Mouse (Mus musculus): ENCODE measurements around the gene Unc45a.

Unc45a gene

DNA sequence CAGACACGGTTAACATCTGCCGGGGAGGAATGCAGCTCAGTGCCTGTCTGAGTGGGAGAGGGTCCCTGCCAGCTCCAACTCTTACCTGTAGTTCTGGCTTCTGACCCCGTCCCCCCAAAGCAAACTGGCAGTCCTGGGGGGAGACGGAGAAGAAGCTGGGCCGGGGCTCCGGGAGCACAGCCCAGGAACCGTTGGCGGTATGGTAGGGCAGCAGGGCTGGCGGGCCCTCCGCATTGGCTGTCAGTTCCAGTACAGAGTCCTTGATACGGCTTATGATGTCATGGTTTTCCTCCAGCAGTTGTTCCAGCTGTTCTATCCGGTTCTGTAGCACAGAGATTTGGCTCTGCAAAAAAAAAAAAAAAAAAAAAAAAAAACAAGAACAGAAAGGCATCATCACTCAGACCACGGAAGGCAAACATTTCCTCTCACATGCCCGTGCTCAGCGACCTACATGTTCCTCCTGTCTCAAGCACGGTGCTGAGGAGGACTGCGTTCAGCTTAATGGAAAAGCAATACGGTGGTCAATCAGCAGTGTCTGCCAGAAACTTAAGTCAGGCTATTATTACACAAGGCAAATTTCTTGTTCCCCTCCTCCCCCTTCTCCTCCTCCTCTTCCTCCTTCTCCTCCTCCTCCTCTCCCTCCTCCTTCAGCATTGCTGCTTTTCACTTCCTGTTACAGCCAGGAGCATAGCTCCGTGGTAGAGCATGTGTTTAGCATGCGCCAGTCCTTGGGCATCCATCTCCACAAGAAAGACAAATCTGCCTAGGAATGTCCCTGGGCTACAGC, 28.0 kb upstream of the Unc45a start:
- DNase-seq (ENCODE audit: low read depth in 1 of 2, low spot score in 2 of 2): no peak

DNA sequence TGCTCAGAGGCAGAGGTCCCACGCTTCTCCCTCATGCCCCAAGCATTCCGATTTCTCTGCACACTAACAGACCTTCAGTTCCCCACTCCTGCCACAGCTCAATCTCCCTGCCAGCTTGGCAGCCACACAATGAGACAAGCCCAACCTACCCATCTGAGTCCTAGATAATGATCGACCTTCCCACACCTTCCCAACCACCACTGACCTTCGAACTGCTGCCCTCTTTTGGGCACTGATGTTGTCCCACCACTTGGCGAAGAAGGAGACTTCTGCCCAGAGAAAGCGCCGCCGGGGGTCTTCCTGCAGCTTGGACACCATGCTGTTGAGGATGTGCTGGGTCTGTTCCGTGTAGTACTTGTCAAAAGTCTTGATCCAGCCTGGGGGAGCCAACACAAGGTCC, 27.2 kb upstream of the Unc45a start:
- DNase-seq (ENCODE audit: low read depth in 1 of 2, low spot score in 2 of 2): no peak

DNA sequence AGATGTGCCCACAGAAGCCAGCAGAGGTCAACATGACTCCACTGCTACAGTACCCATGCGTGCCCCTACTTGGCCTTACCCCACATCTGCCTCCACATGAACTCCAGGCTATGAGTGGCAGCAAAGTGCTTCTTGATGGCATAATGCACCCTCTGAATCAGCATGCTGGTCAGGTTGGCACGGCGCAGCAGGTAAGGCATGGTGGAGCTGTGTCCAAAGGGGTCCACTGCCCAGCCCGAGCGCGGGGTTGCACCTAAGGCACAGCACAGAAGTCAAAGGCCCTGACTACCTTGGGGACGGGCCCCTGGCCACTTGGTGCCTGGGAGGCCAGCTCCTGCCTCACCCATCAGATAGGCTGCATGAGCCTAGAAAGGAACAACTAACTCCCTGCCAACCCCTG, 26.4 kb upstream of the Unc45a start:
- no peak for DNase-seq (ENCODE audit: low read depth in 1 of 2, low spot score in 2 of 2)

DNA sequence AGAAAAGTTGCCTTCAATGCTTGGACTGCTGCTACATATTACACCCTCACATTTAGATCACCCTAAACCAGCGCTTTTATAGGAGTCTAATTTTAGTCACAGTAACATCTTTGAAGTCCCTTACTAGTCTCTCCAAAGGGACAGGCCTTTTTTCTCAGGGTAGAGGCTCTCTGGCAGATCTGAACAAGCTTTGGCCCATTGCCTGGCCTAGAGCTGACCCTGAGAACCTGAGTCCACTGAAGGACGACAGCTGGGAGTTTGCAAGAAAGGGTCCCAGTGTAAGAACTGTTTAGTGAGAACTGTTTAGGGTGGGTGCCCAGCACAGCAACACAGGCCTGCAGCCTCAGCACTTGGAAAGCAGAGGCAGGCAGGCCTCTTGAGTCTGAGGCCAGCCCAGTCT, 25.0 kb upstream of the Unc45a start:
- no peak for DNase-seq (ENCODE audit: low read depth in 1 of 2, low spot score in 2 of 2)

DNA sequence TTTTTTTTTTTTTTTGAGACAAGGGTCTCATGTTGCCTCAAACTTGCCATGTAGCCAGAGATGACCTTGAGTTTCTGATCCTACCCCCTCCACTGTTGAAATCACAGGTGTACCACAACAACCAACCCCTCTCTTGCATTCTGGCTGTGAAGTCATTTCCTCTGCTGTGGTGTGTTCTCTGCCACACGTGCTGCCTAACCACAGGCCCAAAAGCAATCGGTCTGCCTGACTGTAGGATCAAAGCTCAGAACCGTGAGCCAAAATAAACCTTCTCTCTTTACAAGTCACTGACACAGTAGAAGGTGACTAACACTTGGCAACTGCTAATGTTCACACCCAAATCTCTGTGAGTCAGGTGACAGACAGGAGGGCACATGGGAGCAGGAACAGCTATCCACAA, 19.6 kb upstream of the Unc45a start:
- no peak for DNase-seq (ENCODE audit: low read depth in 1 of 2, low spot score in 2 of 2)

DNA sequence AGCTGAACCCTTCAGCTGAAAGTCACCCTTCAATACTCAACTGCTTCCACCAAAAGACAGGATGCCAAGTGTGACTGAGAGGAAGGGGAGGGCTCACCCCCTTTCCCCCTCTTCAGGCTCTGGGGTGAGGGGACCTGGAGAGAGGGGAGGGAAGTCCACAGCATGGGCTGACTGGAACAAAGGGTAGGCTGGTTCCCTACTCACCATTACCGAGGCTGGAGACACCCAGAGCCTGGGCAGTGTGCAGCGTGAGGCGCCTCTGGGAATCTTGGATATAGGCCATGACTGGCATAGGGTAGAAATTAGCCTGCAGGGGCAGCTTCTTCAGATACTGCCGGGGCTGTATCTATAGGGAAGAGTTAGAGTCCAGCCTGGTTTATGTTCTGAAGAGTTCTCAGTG, 17.2 kb upstream of the Unc45a start:
- DNase-seq (ENCODE audit: low read depth in 1 of 2, low spot score in 2 of 2): no peak

DNA sequence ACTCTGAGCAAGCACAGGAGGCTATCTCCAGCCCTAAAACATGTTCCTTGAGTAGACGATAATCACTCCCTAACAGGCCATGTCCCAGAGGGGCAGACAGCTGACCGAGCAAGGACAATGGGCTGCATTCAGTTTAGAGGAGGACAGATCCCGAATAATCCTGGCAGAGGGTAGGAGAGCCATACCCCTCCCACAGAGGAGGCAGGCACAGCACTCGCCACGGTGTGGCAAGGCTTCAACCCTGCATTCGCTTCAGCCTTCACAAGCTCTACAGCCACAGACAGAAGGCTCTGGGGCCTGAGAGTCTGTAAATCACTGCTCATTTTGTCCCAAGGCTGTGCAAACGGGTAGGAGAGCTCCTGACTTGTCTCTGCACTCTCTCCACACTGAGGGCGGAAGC, 16.4 kb upstream of the Unc45a start:
- no peak for DNase-seq (ENCODE audit: low read depth in 1 of 2, low spot score in 2 of 2)

DNA sequence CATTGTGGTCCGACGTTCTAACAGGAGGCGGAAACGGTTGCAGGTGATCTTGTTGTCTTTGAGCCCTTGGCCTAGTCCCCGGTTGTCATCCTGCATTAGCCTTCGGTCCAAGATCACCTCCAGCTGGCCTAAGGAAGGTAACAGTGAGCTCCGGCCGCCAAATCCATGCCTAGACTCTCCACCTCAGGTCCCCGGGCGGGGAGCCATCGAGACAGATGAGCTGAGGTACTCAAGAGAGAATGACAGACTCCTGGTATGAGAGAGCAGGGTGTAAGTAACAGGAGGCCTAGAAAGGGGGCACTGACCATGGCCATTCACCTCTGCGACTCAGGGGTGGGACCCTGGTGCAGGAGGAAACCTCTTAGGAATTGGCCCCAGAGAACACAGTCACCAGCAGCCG, 15.5 kb upstream of the Unc45a start:
- DNase-seq (ENCODE audit: low read depth in 1 of 2, low spot score in 2 of 2): no peak

DNA sequence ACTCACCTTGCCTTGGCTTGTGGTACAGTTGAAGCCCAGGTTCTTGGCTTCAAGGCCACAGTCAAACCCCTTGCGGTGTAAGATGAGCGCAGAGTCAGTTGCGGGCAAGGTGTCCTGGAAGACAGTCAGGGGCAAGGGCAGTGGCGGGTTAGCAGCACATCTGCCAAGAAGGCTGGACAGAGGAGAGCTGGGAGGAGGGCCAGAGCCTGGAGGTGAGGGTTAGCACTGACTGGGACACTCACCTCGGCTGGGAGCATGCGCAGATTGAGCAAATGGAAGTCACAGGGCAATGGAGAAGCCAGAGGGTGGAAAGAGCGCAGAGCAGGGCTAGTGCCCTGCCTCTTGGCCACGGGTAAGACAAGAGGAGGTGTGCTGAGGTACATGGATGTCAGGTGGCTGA, 12.1 kb upstream of the Unc45a start:
- DNase-seq (ENCODE audit: low read depth in 1 of 2, low spot score in 2 of 2): no peak

DNA sequence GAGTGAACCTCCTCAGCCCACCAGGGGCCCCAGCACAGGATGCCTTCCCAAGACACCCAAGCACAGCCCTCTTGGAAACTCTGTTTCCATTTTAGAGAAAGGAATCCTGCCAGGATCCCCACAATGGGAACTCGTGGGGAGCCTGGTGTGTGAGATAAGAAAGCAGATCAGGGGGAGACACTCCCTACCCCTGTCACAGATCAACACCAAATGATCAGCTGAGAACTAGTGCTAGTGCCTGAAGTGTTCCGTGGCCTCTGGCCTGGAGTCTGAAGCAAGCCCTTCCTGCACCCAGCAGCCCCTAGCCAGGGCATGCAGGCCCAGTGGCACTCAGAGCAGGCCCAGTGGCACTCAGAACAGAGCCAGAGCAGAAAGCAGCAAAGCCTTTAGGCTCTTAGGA, 10.0 kb upstream of the Unc45a start:
- no peak for DNase-seq (ENCODE audit: low read depth in 1 of 2, low spot score in 2 of 2)

DNA sequence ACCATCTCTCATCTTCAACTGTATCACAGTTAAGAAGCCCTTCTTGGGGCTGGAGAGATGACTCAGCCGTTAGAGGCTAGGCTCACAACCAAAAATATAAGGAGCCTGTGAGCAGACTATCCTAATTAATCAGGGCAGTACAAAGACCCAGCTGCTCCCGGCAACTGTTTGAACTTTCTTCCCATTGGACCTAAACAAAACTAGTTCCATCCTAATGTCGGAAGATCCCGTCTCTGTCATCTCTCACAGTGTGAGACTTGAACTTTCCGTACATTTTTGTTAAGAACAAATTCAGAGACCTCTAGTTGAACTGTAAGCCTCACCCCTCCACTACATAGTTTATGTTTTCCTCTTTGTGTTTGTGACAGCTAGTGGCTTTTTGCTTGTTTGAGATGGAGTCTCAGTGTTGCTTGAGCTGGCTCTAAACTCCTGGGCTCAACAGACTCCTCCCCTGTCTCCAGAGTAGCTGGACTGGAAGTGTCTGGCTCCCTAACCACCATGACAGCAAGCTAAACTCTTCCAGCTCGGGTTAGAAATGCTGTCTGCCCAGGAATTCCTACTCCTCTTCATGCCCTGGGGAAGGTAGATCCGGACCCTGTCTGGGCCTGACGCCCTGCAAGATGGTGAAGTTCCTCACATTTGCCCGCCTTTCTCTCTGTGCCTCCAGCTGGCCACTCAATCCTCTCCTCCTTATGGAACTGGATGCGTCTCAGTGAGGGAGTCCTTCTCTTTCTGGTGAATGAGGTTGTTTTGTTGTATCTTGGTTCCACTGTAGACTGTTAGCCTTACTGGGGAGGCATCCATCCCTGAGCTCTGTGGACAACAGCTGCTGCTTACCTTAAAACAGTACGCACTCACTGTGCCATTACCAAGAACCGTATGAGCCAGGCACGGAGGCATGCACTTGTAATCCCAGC, 7.1 kb upstream of the Unc45a start:
- no peak for DNase-seq (ENCODE audit: low read depth in 1 of 2, low spot score in 2 of 2)

DNA sequence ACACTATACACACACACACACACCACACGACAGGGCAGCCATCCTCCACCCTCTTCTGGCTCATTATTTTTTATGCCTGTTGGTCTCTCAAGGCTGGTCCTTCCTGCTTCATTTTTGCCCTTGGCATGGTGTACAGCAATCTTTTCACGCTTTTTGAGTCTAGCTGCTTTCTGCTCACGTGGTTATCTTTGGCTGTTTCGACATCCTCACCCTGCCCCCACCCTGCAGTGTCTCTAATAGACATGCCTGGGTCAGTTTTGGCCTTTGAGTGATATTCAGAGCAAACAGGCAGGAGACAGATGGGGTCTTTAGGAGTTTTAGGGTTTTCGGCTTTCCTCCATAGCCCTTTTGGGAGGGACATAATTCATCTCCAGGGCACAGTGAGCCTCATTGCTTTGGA, 6.0 kb upstream of the Unc45a start:
- no peak for DNase-seq (ENCODE audit: low read depth in 1 of 2, low spot score in 2 of 2)

DNA sequence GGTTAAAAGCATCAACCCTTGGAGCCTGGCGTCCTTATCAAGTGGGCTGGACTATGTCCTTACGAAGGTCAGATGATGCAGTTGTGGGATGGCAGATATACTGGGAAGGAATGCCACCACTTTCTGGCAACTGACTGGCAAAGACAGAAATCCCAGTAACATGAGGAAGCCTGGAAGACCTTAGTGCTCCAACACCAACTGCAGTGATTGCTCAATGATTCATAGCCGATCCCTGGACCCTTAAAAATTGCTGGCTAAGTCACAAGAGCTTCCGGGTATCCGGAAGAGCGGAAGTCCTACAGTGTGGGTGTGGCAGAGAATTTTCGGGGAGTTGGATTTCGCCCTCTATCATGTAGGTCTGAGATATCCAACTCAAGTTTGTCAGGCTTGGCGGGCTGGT, 5.4 kb upstream of the Unc45a start:
- no peak for DNase-seq (ENCODE audit: low read depth in 1 of 2, low spot score in 2 of 2)

DNA sequence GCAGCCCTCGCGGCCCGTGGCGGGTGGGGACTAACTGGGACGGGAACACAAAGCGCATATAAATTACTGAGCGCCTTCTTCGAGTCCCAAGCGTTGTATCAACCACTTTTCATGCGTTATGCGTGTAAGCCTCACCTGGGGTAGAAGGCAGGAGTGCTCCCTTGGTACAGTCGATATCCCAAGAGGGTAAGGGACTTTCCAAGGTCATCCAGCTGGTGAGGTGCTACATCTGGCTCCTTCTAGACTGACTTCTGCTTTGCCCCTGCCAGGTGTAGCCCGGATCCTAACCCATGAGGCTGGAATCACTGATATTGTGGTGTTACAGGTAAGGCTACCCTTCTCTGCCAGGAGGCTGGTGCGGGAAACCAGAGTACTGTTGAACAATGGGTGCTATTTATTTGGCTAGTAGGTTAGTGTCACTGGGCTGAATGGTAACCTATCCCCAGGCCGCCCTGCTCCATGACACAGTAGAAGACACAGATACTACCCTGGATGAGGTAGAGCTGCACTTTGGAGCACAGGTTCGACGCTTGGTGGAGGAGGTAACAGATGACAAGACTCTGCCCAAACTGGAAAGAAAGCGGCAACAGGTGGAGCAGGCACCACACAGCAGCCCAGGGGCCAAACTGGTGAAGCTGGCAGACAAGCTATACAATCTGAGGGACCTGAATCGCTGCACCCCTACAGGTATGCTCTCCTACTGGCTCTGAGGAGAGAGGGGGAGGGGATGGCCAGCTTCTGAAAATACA, 2.6 kb upstream of the Unc45a start:
- no peak for DNase-seq (ENCODE audit: low read depth in 1 of 2, low spot score in 2 of 2)

DNA sequence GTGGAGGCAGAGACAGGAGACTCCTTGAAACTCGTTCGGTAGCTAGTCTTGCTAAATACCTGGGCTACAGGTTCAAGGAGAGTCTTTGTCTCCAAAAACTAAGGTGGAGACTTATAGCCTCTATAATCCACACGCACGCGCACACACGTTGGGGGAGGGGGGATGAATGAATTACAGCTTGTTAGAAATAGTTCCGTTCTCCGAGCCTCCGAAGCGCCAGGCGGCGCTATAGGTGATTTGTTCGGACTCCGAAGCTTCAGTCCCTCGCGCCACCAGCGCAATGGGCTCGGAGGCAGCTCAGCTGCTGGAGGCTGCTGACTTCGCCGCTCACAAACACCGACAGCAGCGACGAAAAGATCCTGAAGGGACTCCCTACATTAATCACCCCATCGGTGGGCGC, 2.1 kb upstream of the Unc45a start, which contains the start of gene Hddc3:
Gene Hddc3, plus strand, starts transcription at position 247 of the 400 bp plus-strand sequence.
- DNase-seq (ENCODE audit: low read depth in 1 of 2, low spot score in 2 of 2): peak; percentile 75 to 90

DNA sequence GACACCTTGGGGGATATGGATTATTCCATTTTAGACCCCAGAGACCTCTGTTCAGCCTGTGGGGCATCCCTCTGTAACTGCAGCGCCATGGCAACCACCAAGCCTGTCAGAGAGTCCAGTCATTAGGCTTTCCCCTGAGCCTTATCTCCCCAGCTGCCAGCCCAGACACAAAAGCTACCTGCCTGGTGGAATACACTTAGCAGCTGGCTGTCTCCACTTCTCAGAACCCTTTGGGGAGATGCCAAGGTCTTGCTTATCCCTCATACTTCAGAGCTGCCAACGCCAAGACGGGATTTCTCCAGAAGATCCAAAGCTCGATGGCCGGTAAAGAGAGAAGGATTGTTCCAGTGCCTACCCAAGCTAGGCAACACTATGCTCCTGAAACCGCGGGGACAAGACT, 988 bp upstream of the Unc45a start:
- DNase-seq (ENCODE audit: low read depth in 1 of 2, low spot score in 2 of 2): no peak

DNA sequence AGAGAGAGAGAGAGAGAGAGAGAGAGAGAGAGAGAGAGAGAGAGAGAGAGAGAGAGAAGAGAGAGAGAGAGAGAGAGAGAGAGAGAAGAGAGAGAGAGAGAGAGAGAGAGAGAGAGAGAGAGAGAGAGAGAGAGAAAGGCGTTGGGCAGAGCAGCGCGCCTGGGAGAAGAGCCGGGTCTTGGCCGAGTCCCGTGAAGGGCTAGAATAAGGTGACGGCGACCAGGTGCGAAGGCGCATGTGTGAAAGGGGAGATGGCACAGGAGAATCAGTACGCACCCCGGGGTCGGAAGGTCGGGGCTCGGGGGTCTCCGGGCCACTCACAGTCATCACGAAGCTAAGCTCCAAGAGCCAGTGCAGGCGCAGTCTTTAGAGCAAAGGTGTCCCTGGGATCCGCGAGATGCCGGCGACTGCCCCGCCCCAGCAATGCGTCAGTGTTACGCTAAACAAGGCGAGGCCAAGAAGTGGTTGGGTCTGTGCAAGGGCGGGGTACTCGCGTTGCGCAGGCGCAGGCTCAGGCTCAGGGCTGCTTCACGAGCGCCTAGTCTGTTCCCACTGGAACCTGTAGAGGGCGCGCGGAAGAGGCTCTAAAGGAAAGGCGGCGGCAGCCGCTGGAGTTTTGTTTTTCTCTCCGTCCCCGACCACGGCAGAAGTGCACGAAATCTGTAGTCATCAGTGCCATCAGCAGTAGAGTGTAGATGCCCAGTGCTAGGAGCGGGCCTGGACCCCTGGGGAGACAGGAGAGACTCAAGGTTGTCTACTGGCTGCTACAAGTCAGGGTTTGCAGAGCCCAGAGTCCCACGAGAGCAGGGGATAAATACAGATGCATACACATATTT, 794 bp downstream of the Unc45a start:
- peak; percentile 91 to 95 for DNase-seq (ENCODE audit: low read depth in 1 of 2, low spot score in 2 of 2)

DNA sequence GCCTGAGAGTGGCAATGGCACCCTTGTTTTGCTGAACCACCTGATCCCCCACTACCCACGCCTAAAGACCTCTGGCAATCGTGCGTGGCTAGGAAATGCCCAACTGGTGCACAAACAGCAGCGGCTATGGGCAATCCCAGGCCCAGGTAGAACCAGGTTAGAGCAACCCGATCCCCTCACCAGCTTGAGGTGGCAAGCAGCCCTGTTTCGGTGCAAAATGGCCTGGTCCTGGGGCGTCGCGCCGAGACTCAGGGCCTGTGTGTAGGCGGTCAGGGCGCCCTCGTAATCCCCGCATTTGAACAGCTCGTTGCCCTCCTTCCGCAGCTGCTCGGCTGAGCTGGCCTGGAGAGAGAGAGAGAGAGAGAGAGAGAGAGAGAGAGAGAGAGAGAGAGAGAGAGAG, 1.4 kb downstream of the Unc45a start:
- DNase-seq (ENCODE audit: low read depth in 1 of 2, low spot score in 2 of 2): no peak

DNA sequence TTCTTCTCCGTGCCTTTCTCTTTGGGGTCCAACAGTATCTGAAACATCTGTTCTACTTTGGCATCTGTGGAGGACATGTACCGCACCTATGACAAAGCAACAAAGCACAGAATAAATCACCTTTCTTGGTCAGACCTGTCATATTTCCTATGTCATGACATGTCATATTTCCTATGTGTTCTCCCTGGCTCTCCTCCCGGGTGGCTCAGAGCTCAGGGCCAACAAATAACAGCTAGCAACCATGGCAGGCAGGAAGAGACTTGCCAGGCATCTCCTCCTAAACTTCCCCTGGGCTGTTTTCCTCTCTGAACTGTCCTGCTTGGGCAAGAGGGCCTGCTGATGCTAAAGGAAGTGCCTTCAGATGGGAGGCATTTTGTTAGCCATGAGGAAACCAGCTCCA, 3.9 kb downstream of the Unc45a start:
- no peak for DNase-seq (ENCODE audit: low read depth in 1 of 2, low spot score in 2 of 2)

DNA sequence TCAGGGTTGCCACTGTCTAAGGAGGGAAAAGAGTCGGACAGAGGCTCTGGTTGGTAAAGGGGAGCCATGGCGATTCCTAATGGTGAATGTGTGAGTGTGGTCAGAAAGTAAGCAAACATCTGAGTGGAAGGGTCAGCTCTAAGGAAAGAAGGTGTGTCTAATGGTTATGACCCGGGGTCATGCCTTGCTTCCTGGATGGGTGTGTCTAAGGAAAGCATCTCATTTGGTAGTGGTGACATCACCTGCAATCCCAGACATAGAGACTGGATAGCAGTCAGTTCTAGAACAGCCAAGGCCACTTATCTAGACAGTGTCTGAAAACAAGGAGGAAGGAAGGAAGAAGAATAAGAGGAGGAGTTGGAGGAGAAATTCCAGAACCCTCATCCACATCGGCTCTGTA, 6.0 kb downstream of the Unc45a start:
- DNase-seq (ENCODE audit: low read depth in 1 of 2, low spot score in 2 of 2): no peak

DNA sequence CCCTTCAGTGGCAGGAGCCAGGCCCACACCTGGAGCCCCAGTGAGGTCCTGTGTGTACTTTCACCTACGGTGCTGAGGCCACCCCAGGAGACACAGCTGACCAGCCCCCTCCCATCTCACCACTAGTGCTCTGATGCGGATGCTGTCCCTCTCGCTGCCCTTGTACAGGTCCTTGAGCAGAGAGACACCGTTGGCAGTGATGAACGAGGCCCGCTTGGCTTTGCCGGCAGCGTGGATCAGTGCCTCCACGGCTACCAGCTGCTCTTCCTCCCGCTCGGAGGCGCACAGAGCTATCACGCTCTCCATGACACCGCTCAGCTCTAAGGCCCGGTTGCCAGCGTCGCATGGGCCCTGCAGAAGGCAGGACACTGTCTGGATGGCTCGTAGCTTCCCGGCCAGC, 9.4 kb downstream of the Unc45a start:
- no peak for DNase-seq (ENCODE audit: low read depth in 1 of 2, low spot score in 2 of 2)

All from monocyte, adult 2 months (primary cell).